Mouse (Mus musculus) E14TG2a.4 (cell line): ENCODE results near the gene Ccnd2.

ENCODE experiments used
- CTCF ChIP-seq: conservative IDR thresholded peaks from 2 replicates; pipeline ENCODE4 v1.5.1; 2014; ENCODE audit warnings: low read length
- POU5F1 ChIP-seq: IDR thresholded peaks from 2 replicates; pipeline ENCODE4 v1.6.1; 2014; ENCODE audit warnings: low read length, borderline replicate concordance

DNA sequence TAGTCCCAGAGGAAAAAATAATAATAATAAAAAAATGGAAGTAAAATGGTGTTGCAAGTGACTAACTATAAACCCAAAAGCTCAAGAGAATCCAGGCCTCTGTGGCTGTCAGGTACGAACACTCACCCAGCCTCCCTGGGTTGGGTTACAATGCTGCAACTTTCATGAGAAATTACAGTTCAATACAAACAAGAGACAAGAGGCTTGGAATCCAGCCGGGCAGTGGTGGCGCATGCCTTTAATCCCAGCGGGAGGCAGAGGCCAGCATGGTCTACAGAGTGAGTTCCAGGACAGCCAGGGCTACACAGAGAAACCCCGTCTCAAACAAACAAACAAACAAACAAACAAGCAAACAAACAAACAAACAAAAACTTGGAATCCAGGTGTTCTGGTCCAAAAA lies 45.3 kb downstream of the Ccnd2 start:
- no peak for TF ChIP-seq CTCF
- no peak for TF ChIP-seq POU5F1
